Mouse (Mus musculus) ovary, postnatal 14 days (tissue): ENCODE results near the gene Mepce.
"Not testable (repeated sequence)": the region's sequence is repeated elsewhere in the genome, so short reads cannot be mapped to it uniquely, and the experiment has no call there.

Source experiments
- DNase-seq: peaks from one replicate; pipeline ENCODE4 v3.0.0; 2022; ENCODE audit warnings: low spot score

The Mepce gene

DNA sequence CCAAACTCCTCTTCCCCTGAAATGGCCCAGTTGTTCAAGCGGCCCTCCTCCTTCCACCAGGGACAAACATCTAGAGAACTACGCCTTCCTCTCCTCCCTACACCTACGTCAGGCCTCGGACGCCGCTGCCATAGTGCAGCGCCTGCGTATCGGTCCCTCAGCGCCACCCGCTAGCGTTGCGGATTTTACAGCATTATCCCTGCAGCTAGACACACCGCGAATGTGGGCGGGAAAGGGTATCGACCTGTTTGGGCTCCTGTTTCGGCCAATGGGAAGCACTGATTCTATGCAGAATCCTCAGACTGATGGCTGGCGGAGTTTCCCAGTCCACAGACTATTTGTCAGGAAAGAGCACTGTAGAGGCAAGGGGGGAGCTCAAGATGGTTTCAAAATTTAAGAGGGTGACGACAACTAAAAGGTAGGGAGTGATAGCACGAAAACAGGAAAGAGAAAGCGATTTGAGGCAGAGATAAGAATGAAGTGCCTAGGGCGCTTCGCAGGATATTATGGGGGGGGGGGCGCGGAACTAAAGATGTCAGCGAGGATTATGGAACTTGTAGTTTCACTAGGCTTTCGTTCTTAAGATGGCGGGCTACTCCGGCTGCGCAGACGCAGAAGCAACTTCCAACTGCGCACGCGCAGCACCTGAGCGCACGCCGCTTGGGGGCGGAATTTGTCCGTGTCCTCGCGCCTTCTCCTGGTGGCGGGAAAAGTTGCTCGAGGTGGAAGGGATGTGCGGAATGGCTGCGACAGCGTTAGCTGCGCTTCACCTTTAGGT, at the start of gene Mepce, which contains the start of gene Zcwpw1:
Gene Mepce (minus strand): TSS at position 505 of the 778 bp plus-strand sequence.
Gene Zcwpw1 (plus strand): TSS at position 648 of the 778 bp plus-strand sequence.
- peak; percentile 97 for DNase-seq

DNA sequence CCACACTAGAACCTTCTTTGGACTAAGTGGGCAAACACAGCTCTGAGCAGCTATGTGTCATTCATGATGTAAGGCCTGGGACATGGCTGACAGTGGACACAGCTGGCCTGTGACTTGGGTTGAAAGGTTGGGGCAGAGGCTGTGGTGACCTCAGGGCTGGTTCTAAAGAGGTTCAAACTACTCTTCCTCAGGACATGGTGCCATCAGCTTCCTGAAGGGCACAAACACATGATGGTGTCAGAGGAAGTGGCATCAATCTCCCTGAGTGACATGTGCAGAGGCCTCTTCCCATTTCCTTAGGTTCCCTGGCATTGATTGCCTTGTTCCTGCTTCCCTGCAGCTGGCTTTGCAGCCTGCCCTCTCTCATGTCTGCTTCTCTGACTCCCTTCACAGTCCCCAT, 49.7 kb upstream of the Mepce start:
- not testable (repeated sequence) for DNase-seq

DNA sequence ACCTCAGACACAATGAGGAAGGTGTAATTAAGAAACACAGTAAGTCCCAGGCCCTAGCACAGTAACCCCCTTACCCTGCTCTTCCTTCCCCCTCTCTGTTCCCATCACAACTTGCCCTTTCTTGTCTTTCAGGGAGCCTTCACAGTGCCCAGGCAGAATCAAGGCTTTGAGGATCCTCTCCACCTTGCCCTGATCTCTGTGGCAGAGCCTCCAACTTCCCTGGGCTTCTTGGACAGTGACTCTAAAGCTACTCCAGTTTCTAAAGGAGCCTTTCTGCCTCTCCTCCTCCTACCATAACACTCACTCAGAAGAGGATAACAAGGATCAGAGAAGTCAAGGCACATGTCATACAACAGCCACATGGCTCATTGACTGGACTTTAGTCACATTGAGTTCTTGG, 49.2 kb upstream of the Mepce start:
- DNase-seq = no peak

DNA sequence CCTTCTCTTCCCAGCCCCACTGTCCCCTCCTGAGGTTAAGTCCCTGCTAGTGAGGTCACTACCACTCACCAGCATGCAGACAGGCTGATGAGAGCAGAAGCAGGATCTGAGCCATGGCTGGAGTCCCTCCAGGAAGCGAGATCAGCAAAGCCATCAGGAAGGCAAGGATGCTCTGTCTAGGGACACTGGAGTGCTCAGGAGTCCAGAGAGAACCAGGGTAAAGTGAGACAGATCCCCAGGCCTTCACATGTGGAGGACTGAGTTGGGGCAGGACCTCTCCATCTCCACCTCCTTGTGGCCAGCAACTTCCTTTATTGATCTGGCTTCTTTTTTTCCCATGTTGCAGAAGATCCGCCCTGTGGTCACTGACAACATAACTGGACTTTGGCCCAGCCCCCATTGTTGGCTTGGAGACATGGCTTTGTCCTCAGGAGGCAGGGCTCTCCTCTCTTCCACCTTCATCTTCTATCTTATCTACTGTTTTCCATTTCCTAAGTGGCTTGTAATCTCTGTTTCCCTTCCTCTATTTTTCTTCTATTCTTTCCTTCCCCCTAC, 48.6 kb upstream of the Mepce start, which contains the start of gene Pilra:
Gene Pilra (minus strand): TSS at position 316 of the 555 bp plus-strand sequence.
- DNase-seq = not testable (repeated sequence)

DNA sequence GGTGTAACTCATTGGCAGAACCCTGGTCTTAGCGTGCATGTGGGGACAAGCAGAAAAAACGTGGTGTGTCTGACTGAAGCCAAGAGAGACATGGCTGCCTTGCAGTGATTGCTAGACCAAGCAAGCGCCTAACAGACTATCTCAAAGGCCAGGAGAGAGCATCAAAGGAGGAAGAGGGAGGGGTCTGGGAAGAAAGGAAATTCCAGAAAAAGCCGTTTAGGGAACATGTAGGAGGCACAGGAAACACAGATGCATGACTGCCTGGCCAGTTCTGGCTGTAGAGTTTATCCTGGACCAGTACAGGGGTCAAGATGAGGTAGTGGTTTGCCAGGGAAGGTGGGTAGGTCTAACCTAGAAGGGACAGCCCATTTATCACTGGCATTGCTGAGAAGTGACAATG, 46.0 kb upstream of the Mepce start:
- no peak for DNase-seq

DNA sequence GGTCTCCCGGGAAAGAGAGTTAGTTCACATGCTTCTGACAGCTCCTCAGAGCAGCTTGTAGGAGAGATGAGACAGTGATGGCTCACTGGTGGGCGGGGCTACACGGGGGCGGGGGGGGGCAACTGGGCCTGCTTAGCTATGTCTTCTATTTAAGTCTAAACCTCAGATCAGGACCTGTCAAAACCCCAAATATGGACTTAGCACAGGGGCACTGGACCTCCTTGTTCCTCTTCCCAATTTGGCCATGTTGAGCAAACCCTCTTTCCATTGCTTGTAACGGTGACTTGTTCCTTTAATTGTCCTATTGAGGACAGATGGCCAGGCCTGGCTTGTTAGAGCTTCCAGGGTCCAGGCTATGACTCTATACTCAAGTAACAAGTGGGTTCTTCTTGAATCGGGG, 44.1 kb upstream of the Mepce start:
- DNase-seq = no peak

DNA sequence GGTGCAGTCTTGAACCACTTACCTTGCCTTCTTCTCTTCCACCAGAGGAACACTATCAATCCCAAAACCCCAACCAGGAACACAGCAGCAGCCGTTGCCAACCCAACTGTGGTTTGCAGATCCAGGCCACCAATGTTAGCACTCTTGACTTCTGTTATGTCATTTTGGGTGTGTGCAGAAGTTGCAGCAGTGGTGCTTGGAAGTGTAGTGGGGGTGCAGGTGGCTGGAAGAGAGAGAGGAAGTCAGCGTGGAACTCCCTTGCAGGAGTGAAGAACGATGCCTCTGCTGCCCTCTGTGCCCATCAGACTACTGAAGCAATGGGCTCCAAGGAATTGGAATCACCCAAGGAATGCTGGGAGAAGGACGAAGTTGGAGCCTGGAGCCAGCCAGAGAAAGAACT, 43.7 kb upstream of the Mepce start:
- DNase-seq = no peak

DNA sequence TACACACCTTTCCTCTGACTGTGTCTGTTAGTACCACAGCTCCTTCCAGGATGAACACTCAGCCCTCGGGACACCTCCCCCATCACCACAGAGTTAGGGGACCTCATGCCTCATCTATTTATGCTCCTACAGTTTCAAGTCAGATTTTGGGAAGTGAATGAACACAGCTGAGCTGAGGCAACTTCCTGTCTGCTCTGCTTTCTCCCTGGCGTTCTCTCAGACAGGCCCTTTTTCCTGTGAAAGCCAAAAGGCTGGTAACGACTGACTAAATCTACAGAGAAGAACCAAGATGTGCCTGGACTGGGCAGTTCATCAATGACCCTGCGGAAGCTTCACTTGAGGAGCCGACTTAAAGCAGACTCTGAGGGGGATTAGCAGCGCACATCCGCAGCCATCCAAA, 42.8 kb upstream of the Mepce start:
- DNase-seq = no peak

DNA sequence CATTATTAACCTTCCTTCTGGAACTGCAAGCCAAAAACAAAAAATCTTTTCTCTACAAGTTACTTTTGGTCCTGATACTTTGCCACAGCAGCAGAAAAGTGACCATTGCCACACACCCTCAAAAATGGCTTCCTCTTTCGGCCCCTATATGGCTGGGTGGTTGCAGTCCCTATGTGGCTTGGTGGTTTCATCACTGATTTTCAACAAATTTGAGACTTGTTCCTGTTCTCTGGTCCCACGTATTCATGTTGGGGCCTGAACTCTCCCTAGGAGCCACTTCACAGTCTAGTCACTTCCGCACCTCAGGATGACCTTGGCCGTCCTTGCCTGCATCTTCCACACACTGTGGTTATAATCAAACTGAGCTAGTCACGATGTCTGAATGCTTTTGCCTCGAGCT, 41.2 kb upstream of the Mepce start:
- DNase-seq = no peak

DNA sequence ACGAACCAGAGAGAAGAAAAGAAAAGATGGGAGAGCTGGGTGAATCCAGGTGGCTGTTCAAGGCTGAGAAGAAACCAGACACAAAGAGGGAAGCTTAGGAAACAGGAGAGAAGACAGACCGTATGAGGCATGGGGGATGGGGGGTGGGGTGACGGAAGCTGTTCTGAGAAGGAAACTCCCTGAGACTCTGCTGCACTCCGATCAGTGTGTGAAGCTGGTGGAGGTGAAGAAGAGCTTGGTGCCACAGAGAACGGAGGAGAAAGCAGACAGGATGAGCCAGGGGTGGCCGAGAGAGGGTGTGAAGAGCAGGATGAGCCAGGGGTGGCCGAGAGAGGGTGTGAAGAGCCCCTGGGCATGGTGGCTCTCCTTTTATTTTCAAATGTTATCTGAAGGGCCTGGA, 39.0 kb upstream of the Mepce start:
- no peak for DNase-seq

DNA sequence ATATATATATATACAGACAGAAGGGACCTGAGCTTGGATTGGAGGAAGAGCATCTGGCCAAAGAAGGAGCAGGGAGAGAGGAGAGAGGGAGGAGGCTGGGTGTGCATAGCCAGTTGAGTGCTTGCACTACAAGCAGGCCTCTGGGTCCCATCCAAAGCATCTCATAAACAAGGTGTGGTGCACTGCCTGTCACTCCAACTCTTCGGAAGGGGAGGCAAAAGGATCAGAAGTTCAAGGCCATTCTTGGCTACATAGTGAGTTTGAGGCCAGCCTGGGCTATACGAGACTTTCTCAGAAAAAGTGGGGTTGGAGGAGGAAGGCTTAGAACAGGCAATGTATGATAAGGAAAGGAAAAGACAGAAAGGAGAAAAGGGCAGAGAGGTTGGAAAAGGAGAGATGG, 38.5 kb upstream of the Mepce start:
- no peak for DNase-seq

DNA sequence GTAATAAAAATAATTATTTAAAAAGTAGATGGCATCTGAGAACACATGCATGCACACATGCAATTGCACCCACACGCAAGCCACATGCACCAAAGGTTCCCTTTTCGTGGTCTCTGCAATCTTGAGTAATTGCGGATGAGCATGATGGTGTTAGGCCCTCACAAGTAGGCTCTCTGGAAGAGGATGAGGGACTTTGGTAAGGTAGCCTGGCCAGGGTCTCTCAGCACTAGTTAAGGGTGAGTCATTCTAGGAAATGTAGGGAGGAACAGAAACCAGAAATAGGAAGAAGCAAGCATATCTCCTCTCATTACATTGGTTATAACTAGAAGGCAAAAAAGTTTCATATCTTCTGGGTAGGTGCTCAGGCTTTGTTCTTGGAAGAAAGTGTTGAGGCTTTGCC, 37.6 kb upstream of the Mepce start:
- DNase-seq = no peak

DNA sequence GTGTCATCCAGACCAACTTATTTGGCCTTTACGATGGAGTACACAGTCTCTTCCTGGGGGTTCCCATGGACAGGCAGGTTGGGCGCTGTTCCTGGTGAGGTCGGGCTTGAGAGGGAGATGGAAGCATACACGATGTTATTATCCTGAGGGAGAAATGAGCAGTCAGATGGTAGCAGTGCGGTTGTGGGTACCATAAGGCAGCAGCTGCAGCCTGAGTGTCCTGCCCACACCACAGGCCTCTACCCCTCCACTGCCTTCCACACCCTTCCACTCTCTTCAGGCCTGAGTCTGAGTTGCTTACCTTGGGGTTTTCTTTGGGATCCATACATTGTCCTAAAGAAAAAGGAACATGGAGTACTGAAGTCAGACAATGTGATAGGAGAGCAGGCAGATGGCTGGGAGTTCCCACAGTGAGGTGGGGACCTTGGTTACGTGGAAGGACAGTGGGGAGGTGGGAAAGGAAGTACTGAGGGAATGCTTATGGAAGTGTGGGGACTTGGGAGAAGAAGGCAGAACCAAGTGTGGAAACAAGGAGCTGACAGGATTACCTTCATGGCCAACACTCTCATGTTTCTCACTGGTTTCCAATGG, 36.1 kb upstream of the Mepce start:
- no peak for DNase-seq

DNA sequence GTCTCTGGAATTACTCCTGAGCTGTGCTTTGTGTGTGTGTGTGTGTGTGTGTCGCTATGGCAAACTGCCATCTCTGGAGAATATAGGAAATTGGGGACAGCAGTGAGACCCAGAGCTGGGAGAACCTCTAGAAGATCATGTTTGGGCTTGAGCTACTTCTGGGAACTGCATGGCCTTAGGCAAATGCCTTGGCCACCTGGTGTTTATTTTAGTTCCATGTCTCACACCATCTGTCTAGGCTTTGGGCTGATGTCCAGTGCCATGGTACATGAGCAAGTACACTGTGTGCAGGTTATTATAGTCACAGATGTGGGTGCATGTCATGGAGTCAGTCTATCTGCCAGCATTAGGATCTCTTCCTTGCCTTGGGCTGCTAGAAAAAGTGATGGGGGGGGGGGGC, 35.1 kb upstream of the Mepce start:
- no peak for DNase-seq

DNA sequence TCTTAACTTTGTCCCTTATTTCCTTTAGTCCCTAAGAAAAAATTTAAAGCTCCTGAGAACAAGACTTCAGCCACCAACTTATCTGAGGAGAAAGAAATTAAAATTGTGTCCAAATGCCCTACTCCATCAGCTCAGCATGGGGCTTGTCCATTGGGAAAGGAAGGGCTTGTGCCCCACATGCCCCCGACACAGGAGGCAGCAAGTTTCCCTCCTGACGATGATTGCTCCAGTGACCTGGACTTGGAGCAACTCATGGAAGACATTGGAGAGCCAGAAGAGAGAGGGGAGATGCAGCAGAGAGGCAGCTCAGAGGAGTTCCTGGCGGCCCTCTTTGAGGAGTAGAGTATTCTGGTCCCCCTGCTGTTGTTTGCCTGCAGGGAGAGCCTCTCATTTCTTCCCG, 34.7 kb upstream of the Mepce start:
- no peak for DNase-seq

DNA sequence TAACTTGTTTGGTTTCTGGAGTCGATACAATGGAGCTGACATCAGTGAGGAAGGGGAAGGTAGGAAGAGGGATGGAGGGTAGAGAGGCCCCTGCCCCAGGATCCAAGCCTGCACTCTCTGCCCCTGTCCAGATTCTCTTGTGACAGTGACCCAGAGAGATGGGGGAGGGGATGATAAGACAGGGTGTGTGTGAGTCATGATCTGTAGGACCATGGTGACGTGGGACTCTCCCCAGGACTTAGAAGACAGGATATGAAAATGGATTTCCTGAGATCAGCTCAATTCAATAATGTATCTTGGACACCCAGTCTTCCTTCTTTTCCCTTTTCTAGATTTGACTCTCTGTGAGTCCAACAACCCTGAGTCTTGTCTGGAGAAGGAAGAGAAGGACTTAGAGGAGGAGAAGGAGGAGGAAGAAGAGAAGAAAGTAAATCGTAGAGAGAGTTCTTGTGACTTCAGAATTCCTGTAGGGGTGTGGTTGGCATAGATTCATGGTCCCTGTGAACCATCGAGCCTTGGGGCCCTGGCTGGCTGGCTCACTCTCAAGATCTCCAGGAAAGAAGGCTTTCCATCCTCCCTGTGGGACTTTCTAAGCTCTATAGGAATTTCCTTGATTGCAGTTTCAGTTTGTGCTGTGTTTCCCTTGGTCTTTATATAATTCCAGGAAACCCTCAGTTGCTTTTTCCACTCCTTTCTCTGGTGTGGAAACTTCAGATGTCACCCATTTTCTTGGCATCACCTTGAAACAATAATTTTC, 30.2 kb upstream of the Mepce start:
- DNase-seq = no peak

DNA sequence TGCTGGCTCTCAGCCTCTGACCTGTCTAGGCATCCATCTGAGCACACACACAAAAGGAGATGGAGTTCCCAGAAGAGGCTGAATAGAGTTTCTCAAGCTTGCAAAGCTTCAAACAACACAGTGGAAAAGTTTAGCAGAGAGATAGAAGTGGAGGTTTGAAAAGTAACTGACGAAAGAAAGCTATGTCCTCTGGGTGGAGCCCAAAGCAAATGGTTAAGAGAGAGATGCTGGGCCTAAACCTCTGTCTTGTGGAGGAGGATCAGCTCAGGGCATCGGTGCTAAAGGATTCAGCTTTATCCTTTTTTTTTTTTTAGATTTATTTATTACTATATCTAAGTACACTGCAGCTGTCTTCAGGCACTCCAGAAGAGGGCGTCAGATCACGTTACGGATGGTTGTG, 20.9 kb upstream of the Mepce start:
- DNase-seq = no peak

DNA sequence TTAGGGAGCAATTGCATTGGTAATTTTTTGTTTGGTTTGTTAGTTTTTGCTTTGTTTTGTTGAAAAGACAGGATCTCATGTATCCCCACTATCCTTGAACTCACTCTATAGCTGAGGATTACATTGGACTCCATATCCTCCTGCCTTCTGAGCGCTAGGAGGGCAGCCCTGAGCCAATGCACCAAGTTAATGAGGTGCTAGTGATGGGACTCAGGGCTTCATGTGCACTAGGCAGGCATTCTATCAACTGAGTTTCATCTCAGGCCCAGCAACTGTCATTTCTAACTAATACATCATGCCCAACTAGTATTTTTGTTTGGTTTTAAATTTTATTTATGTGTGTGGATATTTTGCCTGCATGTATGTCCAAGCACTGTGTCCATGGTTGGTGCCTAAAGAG, 18.7 kb upstream of the Mepce start:
- no peak for DNase-seq

DNA sequence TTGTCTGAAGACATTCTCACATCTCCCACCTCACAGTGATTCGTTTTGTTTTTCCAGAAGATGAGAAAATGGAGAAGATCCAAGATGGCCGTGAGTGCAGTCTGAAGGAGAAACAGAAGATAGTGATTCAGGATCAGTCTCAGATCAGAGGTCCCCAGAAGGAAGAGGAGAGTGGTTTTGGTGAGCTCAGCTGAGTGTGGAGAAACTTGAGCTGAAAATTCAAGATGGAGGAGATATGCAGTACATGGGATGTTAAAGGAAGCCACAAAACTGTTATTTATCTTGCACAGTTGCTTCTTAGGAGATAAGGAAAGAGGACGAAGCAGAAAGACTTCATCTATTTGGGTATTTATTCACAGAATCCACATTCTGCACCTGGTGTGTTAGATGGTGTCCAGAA, 13.5 kb upstream of the Mepce start:
- DNase-seq = no peak

DNA sequence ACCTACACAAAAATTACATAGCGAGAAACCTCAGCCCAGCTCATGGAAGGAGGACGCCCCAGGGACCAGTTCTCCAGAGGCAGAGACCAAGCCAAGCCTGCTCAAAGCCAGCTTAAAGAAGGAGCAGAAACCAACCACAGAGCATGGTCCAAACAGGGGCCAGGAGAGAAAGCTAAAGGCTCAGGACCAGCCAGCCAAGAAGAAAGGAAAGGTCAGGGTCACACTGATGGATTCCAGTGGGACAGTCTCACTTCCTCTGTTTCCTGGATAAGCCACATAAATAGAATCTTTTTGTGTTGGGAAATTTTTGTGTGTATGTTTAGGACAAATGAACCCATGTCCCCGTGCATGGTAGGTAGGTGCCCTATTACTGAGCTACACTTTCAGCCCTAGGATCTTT, 9.2 kb upstream of the Mepce start:
- DNase-seq = no peak

DNA sequence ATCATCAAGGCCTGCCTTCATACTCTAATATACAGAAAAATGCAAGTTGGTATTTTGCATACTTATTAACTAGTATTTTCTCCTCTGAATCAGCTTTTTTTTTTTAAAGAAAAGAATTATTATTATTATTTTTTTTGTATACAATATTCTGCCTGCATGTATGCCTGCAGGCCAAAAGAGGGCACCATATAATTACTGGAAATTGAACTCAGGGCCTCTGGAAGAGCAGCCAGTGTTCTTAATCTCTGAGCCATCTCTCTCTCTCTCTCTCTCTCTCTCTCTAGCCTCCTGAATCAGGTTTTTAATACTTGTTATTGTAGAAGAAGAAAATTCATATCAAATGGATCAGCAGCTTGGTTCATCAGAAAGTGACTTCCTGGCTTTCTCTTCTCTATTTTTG, 4.1 kb upstream of the Mepce start:
- no peak for DNase-seq

DNA sequence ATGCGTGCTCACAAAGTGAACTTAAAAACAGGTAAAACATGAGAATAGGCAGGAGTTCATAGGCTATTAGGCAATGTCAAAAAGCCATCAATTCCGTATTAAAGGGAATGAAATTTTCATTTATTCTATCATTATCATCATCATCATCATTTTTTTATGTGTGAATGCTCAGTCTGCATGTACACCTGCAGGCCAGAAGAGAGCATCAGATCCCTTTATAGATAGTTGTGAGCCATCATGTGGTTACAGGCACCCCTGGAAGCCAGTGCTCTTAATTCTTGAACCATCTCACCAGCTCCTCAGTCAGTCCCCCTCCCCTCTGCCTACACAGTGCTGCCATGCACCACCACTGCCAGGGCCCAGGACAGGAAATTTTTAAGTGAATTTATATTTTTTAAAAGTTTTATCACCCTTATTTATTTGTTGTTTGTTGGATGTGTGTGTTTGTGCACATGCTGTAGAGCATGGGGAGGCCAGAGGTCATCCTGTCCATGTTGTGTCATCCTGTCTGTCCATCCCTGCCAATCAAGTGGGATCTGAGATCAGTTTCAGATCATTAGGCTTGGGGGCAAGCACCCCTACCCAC, 1.6 kb upstream of the Mepce start:
- DNase-seq = no peak
